Mouse (Mus musculus) CD4-positive, CD25-positive, alpha-beta regulatory T cell, adult 4 months (primary cell): Measurements from ENCODE around the gene Rrp8. TPM values are rescaled to one million over a fixed set of nuclear protein-coding genes. Genes with fewer than 3 reads are reported as not detected.
A peak's percentile ranks its signal among the peaks of the same experiment; 100 is the strongest.
"Not testable (repeated sequence)": the region's sequence is repeated elsewhere in the genome, so short reads cannot be mapped to it uniquely, and the experiment has no call there.

Source experiments
- ATAC-seq: one replicate; pipeline ENCODE4 v1.8.0; 2017
- polyA plus RNA-seq, 2 experiments: library from polyadenylated mRNA; unstranded; fragments of 100-300 nt; shearing (Covaris generic); gene quantifications; one replicate each; pipeline ENCODE4 v1.2.1; 2017

Rrp8 gene
- polyA plus RNA-seq, 2 experiments from 2014 or later: 19.1 to 24.8 TPM

DNA sequence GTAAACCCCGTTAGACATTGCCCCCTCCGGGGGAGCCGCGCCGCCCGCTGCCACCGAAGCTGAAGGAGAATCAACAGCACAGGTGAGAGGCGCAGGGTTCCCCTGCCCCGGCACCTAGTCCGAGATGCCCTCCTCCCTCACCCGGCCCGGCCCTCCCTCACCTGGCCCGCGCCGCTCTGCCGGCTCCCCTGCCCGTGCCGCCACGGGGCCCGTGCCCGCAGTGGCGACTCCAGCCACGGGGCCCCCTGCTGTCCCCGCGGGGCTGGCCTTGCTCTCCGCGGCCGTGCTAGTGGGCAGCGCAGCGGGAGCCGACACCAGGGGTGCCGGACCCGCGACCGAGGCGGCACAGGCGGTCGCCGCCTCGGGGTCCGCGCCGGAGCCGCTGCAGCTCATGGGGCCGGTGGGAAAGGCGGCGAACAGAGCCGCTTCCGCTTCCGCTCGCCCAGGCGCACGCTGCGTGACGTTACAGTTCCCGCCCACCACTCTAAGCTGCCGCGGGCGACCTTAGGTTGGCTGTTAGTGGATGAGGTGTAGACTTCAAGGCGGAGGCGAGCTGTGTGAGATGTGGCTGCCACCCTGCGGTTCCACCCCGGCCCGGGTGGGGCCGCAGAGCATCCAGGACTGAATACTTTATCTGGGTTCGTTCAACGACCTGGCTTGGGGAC, 6.9 kb upstream of the Rrp8 start, which contains the start of gene Taf10:
Gene Taf10, minus strand, starts transcription at position 436 of the 665 bp plus-strand sequence.
- peak; percentile 100 for ATAC-seq

GRCm38 (mm10) chr7:105743246-105743925, 6.2 kb upstream of the Rrp8 start:
- ATAC-seq: not testable (repeated sequence)

GRCm38 (mm10) chr7:105742539-105743215, 5.5 kb upstream of the Rrp8 start:
- ATAC-seq: not testable (repeated sequence)

GRCm38 (mm10) chr7:105741978-105742377, 4.8 kb upstream of the Rrp8 start:
- no peak for ATAC-seq

DNA sequence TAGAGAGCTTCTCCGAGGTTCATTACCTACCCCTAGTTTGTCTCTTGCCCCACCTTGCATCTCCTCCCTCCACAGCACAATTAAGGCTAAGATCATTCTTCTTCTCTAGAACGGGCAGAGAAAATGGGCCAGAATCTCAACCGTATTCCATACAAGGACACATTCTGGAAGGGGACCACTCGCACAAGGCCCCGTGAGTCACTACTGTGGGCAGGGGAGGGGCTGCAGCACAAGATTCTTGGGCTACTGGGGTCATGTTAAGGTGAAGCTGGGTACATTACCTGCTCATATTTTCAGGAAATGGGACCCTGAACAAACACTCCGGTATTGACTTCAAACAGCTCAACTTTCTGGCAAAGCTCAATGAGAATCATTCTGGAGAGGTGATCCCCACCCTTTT, 3.7 kb upstream of the Rrp8 start:
- no peak for ATAC-seq

DNA sequence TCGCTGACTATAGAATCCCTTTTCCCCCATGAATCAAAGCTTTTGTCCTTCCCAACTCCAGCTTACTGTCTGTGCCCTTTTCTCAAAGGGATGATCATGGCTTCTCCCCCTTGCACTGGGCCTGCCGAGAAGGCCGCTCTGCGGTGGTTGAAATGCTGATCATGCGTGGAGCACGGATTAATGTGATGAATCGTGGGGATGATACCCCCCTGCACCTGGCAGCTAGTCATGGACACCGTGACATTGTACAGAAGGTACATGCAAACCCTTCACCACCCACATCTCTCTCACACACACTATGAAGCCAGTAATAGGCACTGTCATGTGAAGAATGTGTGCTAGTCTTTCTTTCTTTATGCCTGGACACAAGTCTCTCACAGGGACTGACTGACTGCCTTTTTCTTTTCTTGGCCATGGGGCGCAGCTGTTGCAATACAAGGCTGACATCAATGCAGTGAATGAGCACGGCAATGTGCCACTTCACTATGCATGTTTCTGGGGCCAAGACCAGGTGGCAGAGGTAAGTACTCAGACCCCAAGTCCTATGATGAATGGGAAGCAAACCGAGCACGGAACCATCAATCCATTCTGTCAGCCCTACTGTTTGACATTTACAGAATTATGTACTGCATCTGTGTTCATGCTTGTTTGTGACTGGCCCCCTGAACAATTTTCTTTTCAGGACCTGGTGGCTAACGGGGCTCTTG, 3.1 kb upstream of the Rrp8 start:
- ATAC-seq: no peak

- no peak for ATAC-seq
Measured at GRCm38 (mm10) chr7:105738948-105739347, 1.8 kb upstream of the Rrp8 start.

DNA sequence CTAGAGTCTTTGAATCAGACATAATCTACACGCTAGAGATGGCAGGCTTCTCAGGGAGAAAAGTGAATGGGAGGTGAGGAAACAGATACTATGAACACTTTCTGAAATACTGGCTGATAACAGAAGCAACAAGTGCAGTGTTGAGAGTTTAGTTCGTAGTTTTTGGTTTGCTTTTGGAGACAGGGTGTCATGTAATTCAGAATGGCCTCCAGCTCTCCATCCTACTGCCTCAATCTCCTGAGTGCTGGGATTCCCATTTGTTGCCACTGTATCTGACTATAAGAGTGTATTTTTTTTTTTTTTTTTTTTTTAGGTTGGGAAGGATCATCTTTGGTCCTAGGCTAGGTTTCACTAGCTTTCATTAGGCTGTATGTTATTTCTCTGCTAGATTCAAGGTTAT, 1.1 kb upstream of the Rrp8 start:
- no peak for ATAC-seq

- ATAC-seq: no peak
Measured at GRCm38 (mm10) chr7:105737648-105738047, 463 bp upstream of the Rrp8 start.

GRCm38 (mm10) chr7:105736264-105736901, 802 bp downstream of the Rrp8 start, which contains the start of gene Ilk:
TSS of gene Ilk (plus strand) at chr7:105736592.
- ATAC-seq: peak; percentile 86

DNA sequence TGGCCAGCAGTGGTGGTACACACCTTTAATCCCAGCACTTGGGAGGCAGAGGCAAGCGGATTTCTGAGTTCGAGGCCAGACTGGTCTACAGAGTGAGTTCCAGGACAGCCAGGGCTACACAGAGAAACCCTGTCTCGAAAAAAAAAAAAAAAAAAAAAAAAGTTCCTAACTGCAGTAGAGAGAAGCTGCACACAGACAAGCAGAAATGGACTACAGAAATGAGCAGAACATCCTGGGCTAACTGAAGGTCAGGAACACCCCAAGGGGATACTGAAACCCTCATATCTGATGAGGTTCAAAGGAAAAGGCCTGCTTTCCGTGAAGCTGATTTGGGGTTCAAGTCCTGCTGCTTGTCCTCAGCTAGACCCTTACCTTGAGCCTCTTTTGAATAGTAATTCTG, 1.7 kb downstream of the Rrp8 start:
- not testable (repeated sequence) for ATAC-seq

- ATAC-seq: no peak
Measured at GRCm38 (mm10) chr7:105734826-105735225, 2.4 kb downstream of the Rrp8 start.

GRCm38 (mm10) chr7:105733836-105734235, 3.3 kb downstream of the Rrp8 start:
- ATAC-seq: no peak

DNA sequence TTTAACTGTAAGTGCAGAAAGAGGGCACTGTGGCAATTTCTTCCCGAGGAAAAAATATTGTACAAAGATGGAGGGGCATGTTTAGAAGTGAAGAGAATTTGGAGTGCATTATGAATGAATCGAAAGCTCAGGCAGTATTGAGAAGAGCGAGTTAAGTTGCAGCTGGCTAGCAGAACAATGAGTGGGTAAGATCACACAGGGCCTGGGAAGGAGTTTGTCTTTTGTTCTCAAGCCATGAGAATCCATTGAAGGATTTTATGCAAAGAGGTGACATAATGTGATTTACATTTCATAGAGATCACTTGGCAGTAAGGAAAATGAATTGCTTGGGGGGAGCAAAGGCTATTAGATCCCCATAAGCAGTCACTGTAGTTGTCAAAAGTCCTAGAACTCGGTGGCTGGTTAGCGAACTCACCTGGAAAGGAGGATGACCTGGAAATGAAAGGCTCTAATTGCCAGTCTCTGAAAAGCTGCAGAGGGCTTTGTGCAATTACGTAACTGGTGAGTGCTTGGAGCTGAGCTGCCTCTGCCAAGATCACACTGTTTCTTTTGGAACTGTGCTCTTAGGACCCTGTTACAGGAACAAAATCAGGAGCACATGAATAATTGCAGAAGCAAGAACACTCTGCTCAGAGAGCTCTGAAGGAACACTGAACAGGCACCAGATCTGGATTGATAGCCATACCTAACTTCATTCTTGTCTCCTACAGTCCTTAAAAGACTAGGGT, 8.3 kb downstream of the Rrp8 start:
- ATAC-seq: no peak

GRCm38 (mm10) chr7:105726980-105727325, 10.2 kb downstream of the Rrp8 start:
- ATAC-seq: no peak

DNA sequence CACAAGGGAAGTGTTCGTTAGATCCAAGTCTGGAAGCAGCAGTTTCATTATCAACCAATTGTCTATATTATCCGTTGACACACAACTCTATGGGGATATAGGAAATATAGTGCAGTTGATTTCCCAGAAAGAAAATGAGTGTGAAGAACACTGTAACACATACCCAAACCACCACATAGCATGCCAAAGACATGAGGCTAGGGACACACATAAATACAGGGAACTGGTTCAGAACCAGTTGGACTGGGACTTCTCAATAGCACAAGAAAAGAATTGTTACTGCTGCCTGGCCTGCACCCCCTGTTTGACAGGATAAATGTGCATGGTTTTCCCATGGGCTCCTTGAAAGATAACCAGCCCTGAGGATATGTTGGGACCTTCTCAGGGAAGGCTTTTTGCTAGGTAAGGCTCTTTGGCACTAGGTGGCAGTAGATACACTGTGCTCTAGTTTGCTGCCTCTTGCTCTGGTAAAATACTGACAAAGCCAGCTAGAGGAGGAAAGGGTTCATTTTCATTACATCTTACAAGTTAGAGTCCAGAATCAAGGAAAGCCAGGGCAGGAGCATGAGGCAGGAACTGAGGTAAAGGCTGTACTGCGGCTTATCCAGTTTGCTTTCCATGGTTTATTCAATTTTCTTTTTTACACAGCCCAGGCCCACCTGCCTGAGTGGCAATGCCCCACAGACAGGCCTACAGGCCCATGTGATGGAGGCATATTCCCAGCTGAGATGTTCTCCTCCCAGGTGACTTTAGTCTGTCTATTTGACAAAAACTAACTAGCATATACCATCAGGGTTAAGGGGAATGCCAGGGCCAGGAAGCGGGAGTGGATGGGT, 10.8 kb downstream of the Rrp8 start:
- peak; percentile 97 for ATAC-seq

- ATAC-seq: no peak
Measured at GRCm38 (mm10) chr7:105721916-105722315, 15.3 kb downstream of the Rrp8 start.

DNA sequence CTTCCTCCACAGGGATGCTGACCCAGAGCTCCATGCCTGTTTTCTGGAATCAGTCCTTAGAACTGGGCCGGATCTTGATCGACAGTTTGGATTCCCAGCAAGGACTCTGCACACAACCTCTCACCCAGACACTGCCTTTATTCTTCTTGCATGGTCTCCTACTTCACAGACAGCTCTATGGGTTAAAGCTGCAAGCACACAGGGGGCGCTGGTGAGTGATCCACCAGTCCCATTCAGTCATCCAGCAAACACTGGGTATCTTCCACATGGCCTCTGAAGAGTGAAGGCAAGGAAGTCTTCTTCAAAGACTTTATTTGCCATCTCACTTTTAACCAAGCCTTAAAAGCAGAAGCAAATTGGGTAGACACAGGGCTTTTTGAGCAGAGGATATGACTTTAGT, 21.8 kb downstream of the Rrp8 start:
- ATAC-seq: no peak

DNA sequence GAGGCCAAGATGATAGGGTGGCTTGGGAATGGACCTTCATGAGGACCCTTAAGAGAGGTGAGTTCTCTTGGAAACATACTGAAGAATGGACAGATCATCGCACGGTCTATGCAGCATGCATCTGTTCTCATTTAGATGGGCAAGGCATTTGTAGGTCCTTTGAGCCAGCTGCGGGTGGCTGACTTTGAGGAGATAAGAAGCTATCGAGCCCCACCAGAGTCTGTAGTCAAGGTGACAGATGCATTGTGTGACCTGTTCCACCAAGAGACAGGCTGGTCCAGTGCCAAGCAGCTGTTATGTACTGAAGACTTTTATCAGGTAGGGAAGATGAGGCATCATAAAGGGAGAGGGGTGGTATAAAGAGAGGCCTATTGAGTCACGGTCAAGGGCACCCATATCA, 28.5 kb downstream of the Rrp8 start:
- ATAC-seq: no peak

GRCm38 (mm10) chr7:105703816-105704215, 33.4 kb downstream of the Rrp8 start:
- no peak for ATAC-seq

DNA sequence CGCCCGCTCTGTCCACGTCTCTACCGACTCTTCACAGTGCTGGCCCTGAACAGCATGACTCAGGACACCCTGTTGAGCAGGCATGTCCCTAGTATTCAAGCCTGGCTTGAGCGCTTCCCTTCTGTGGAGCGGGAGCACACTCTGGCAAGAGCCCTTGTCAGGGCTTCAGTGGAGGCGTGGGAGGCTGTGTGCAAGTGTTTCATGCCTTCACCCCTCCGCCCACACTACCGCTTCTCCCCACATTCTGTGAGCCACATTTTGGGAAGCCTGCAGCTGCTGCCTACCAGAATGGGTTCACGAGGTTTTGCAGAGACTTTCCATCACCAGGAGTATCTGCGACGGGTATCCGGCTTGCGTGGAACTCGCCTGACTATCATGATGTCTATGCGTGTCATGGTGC, 34.0 kb downstream of the Rrp8 start:
- no peak for ATAC-seq
